ENCODE assay signal across 15 mouse cellular contexts in the genomic region with DNA sequence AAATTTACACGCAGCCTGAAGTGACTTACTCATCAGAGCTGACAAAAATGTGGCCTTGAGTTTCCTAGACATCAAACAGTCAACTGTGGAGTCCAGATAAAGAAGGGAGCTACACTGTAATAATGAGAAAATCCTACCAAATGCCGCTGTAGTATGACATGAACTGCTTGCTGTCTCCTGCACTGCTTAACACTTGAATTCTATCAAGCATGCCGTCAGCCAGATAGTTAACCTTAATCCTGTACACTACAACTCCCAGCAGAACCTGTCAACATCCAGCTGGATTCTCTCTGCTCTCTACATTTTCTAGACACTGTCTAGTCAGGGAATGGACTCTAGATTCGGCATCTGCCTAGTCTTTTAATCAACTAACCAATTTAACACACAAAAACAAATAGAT. TPM values are rescaled to one million over a fixed set of nuclear protein-coding genes. Genes with fewer than 3 reads are reported as not detected.
A peak's percentile ranks its signal among the peaks of the same experiment; 100 is the strongest.
DNase-seq lines count a peak whose midpoint lies in the region; ATAC-seq and TF ChIP-seq lines count a peak whose summit lies in the region.
"Had no signal": no experiment of that assay in that cellular context is flagged by ENCODE, and none has a peak within 500 bp of the region (broad histone marks: within the 10 kb centered on the region; RNA-seq: fewer than 3 reads in every experiment).

No protein-coding gene starts in this region.

- H3K4me1 ChIP-seq in heart, embryonic 11.5 days (ENCODE audit: control insufficient read depth, insufficient read depth, low read length), result peaks cover 24% of the 10 kb centered on the region
- H3K4me1 ChIP-seq in liver, postnatal 0 days (ENCODE audit: insufficient read depth), result peaks cover 17% of the 10 kb centered on the region
- H3K4me1 ChIP-seq in midbrain, embryonic 10.5 days, result peaks cover 25% of the 10 kb centered on the region

- H3K9me3 ChIP-seq in heart, embryonic 11.5 days (replicated peaks; ENCODE audit: control insufficient read depth, low read length), result no peaks in the 10 kb centered on the region
- H3K9me3 ChIP-seq in liver, postnatal 0 days (ENCODE audit: low read length), result no peaks in the 10 kb centered on the region
- no peaks in the 10 kb centered on the region for H3K9me3 ChIP-seq in midbrain, embryonic 10.5 days (replicated peaks)
- H3K9me3 ChIP-seq: hindbrain, embryonic 13.5 days; midbrain, embryonic 13.5 days had no signal

- ATAC-seq in heart, embryonic 11.5 days (replicated peaks; ENCODE audit: insufficient number of reproducible peaks, low FRiP score, low TSS enrichment), result no peak
- no peak for ATAC-seq in liver, postnatal 0 days
- ATAC-seq: forebrain, embryonic 14.5 days; midbrain, embryonic 13.5 days had no signal

- H3K9ac ChIP-seq in heart, embryonic 11.5 days (ENCODE audit: low read depth, low read length), result peak overlapping the region; percentile 2; the same call in 1 of the 2 replicates
- H3K9ac ChIP-seq in liver, postnatal 0 days (replicated peaks), result no peak overlapping the region; the same call in 1 of the 2 replicates
- H3K9ac ChIP-seq: hindbrain, embryonic 13.5 days; midbrain, embryonic 13.5 days had no signal

- 23% methylated on average over 4 of the region's 4 CpGs for WGBS in heart, embryonic 11.5 days (ENCODE audit: insufficient replicate concordance)
- 45% methylated on average over 4 of the region's 4 CpGs for WGBS in liver, postnatal 0 days (ENCODE audit: insufficient replicate concordance)
- 85% methylated on average over 4 of the region's 4 CpGs for WGBS in midbrain, embryonic 10.5 days

- no peak for TF ChIP-seq CTCF in liver, postnatal 0 days (IDR thresholded peaks at IDR 0.05; ENCODE audit: low read depth)

- H3K4me3 ChIP-seq in heart, embryonic 11.5 days (ENCODE audit: low read depth, low read length), result no peak overlapping the region
- H3K4me3 ChIP-seq in liver, postnatal 0 days (ENCODE audit: low read depth, low read length), result peak overlapping the region; percentile 72
- H3K4me3 ChIP-seq in midbrain, embryonic 10.5 days, result no peak overlapping the region
- H3K4me3 ChIP-seq: hindbrain, embryonic 13.5 days; midbrain, embryonic 13.5 days had no signal

- no peak for TF ChIP-seq EP300 in liver, postnatal 0 days (IDR thresholded peaks at IDR 0.05; ENCODE audit: low read depth)

- H3K36me3 ChIP-seq in heart, embryonic 11.5 days (ENCODE audit: control insufficient read depth, insufficient read depth, low read length), result peaks cover 4% of the 10 kb centered on the region; the same call in 1 of the 2 replicates
- H3K36me3 ChIP-seq in liver, postnatal 0 days (replicated peaks; ENCODE audit: insufficient read depth, low read length), result peaks cover 25% of the 10 kb centered on the region
- peaks cover 7% of the 10 kb centered on the region for H3K36me3 ChIP-seq in midbrain, embryonic 10.5 days

- intact Hi-C loops in heart, postnatal 10 days (cut with DNase I), result no loop called here

- H3K27me3 ChIP-seq in heart, embryonic 11.5 days (ENCODE audit: control insufficient read depth, insufficient read depth, low read length), result no peaks in the 10 kb centered on the region
- H3K27me3 ChIP-seq in liver, postnatal 0 days (ENCODE audit: insufficient read depth, low read length), result no peaks in the 10 kb centered on the region
- no peaks in the 10 kb centered on the region; the same call in 1 of the 2 replicates for H3K27me3 ChIP-seq in midbrain, embryonic 10.5 days (ENCODE audit: low read depth, poor library complexity, severe bottlenecking)
- H3K27me3 ChIP-seq: CH12.LX; hindbrain, embryonic 13.5 days; midbrain, embryonic 13.5 days had no signal

- no peak for DNase-seq in heart, adult 9 months (ENCODE audit: low spot score in 2 of 2)
- peak; percentile 51 for DNase-seq in MEL-GATA-1-ER (ENCODE audit: extremely low read depth, low read depth)
- peak; percentile 49 to 62 for DNase-seq in heart, postnatal 10 days
- DNase-seq in liver, postnatal 0 days, result no peak
- DNase-seq in midbrain, embryonic 10.5 days (ENCODE audit: low spot score), result no peak
- DNase-seq in adrenal gland, postnatal 10 days, result no peak
- DNase-seq in retina, postnatal 1 day, result no peak
- DNase-seq: adrenal gland, postnatal 25 days; cerebellum, postnatal 36 days; layer of hippocampus, postnatal 36 days had no signal

- peak overlapping the region; percentile 51 for H3K4me2 ChIP-seq in heart, embryonic 11.5 days
- H3K4me2 ChIP-seq in liver, postnatal 0 days (ENCODE audit: low read depth, low read length), result peak overlapping the region; percentile 77
- H3K4me2 ChIP-seq: hindbrain, embryonic 13.5 days; midbrain, embryonic 13.5 days had no signal

- peak overlapping the region; percentile 46; the same call in 1 of the 2 replicates for H3K27ac ChIP-seq in heart, embryonic 11.5 days (ENCODE audit: low read depth, low read length)
- H3K27ac ChIP-seq in liver, postnatal 0 days (ENCODE audit: low read depth), result peak overlapping the region; percentile 53; the same call in 1 of the 2 replicates
- no peak overlapping the region for H3K27ac ChIP-seq in midbrain, embryonic 10.5 days (replicated peaks)
- H3K27ac ChIP-seq: hindbrain, embryonic 13.5 days; midbrain, embryonic 13.5 days had no signal

RNA-seq across cellular contexts. Expression of gene Dnajb4, which starts 20.8 kb away (rescaled TPM):
- polyA plus RNA-seq in heart, embryonic 11.5 days (2014; fragmentation: Nextera tagmentation; extraction: Ambion mirVana), result 46.2 and 49.0 TPM in 2 replicates
- total RNA-seq in heart, postnatal 10 days (2021), result 10 to 100 TPM; 70.3 to 70.6 TPM
- 25.9 and 28.8 TPM in 2 replicates for polyA plus RNA-seq in liver, postnatal 0 days (2015; fragmentation: Nextera tagmentation; extraction: Ambion mirVana)
- 20.1 and 22.6 TPM in 2 replicates for polyA plus RNA-seq in midbrain, embryonic 10.5 days (2016; fragmentation: Nextera tagmentation; extraction: Ambion mirVana)
- total RNA-seq in adrenal gland, postnatal 10 days (2021), result 10 to 100 TPM; 41.2 to 41.6 TPM

RNA-seq across cellular contexts. Expression of gene Fubp1, which starts 20.9 kb away (rescaled TPM):
- 158 TPM in 2 replicates for polyA plus RNA-seq in heart, embryonic 11.5 days (2014; fragmentation: Nextera tagmentation; extraction: Ambion mirVana)
- total RNA-seq in heart, postnatal 10 days (2021), result 10 to 100 TPM; 82.2 to 90.6 TPM
- 33.5 and 37.1 TPM in 2 replicates for polyA plus RNA-seq in liver, postnatal 0 days (2015; fragmentation: Nextera tagmentation; extraction: Ambion mirVana)
- 411 and 422 TPM in 2 replicates for polyA plus RNA-seq in midbrain, embryonic 10.5 days (2016; fragmentation: Nextera tagmentation; extraction: Ambion mirVana)
- 100 to 1,000 TPM; 101 to 147 TPM for total RNA-seq in adrenal gland, postnatal 10 days (2021)

RNA-seq across cellular contexts. Expression of gene Gipc2, which starts 23.3 kb away (rescaled TPM):
- 3.8 and 4.4 TPM in 2 replicates for polyA plus RNA-seq in heart, embryonic 11.5 days (2014; fragmentation: Nextera tagmentation; extraction: Ambion mirVana)
- total RNA-seq in heart, postnatal 10 days (2021), result 1 to 10 TPM; 3.8 to 5.4 TPM
- 3.5 and 5.0 TPM in 2 replicates for polyA plus RNA-seq in liver, postnatal 0 days (2015; fragmentation: Nextera tagmentation; extraction: Ambion mirVana)
- polyA plus RNA-seq in midbrain, embryonic 10.5 days (2016; fragmentation: Nextera tagmentation; extraction: Ambion mirVana), result 0.95 and 1.5 TPM in 2 replicates
- 1 to 10 TPM in 1 of 2 experiments, under 1 TPM in 1; 0.94 to 1.7 TPM for total RNA-seq in adrenal gland, postnatal 10 days (2021)

Comparison
In these comparisons a context has a peak if more than half of its experiments do, and no peak if none do; other contexts are left out.
1. DNase-seq: peak in MEL-GATA-1-ER (single experiment) and heart, postnatal 10 days (2 of 2); none in heart, adult 9 months (0 of 2), liver, postnatal 0 days (single experiment), midbrain, embryonic 10.5 days (single experiment), adrenal gland, postnatal 10 days (single experiment) and retina, postnatal 1 day (single experiment).